Mouse (Mus musculus): ENCODE measurements at regions not wholly inside any gene's neighbourhood (a gene's known extent, or its start where the extent isn't known, plus 50 kb on each side); places are given as distances from the start of the nearest gene placed in this dataset.

DNA sequence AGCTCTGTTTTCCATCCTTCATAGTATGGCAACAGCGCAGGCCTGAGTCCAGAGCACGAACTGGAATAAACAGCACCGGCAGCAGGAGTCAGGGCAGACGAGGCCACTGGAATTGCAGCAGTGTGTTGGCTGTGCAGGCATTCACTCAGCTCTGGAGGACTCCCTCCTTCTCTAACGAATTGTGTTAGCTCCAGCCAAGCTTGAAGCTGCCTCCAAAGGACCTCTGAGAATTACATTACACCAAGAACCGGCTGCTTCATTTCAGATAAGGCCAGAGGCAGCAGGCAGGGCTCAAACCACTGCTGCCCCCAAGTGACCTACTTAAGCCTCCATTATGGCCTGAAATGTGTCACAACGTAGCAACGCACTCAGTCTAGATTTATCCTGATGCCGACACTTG is 162.5 kb upstream of the Igfbp7 start:
- TF ChIP-seq RAD21 (IDR thresholded peaks at IDR 0.05; ENCODE audit: low read depth, low read length) (no peak), ZNF384 (IDR thresholded peaks at IDR 0.05; ENCODE audit: low read depth, low read length) (no peak), CTCF (conservative IDR thresholded peaks at IDR 0.05 in 1 of 2, IDR thresholded peaks at IDR 0.05 in 1 of 2; ENCODE audit: low read depth in 2 of 2, low read length in 2 of 2) (no peak), MYC (IDR thresholded peaks at IDR 0.05; ENCODE audit: low read depth, low read length) (no peak), ZMIZ1 (IDR thresholded peaks at IDR 0.05; ENCODE audit: low read depth, low read length) (no peak), POLR2A (IDR thresholded peaks at IDR 0.05; ENCODE audit: low read depth, low read length) (no peak), ZC3H11A (IDR thresholded peaks at IDR 0.05; ENCODE audit: low read depth, low read length) (no peak)
